Mouse (Mus musculus): ENCODE data around the gene Phf13.
A peak's percentile ranks its signal among the peaks of the same experiment; 100 is the strongest.

The Phf13 gene

GRCm38 (mm10) chr4:151988342-151989109 lies 7.5 kb downstream of the Phf13 start, which contains the start of gene Thap3:
Gene Thap3, minus strand, starts transcription at chr4:151988997.
- DNase-seq: peak; percentile 84

- no peak for DNase-seq
Measured at GRCm38 (mm10) chr4:151988014-151988341, 8.1 kb downstream of the Phf13 start.

- no peak for DNase-seq
Measured at GRCm38 (mm10) chr4:151986650-151987049, 9.4 kb downstream of the Phf13 start.

- no peak for DNase-seq
Measured at GRCm38 (mm10) chr4:151985886-151986285, 10.2 kb downstream of the Phf13 start.

- DNase-seq: no peak
Measured at GRCm38 (mm10) chr4:151983560-151983959, 12.5 kb downstream of the Phf13 start.

- DNase-seq: no peak
Measured at GRCm38 (mm10) chr4:151983043-151983442, 13.0 kb downstream of the Phf13 start.

- DNase-seq: peak; percentile 81
Measured at GRCm38 (mm10) chr4:151981363-151981762, 14.7 kb downstream of the Phf13 start.

- no peak for DNase-seq
Measured at GRCm38 (mm10) chr4:151980699-151981098, 15.4 kb downstream of the Phf13 start.

GRCm38 (mm10) chr4:151977748-151978147 lies 18.3 kb downstream of the Phf13 start:
- DNase-seq: peak; percentile 84

- peak; percentile 81 for DNase-seq
Measured at GRCm38 (mm10) chr4:151975441-151975840, 20.6 kb downstream of the Phf13 start.

- no peak for DNase-seq
Measured at GRCm38 (mm10) chr4:151972221-151972967, 23.7 kb downstream of the Phf13 start.

GRCm38 (mm10) chr4:151968204-151968921 lies 27.7 kb downstream of the Phf13 start:
- DNase-seq: no peak

- DNase-seq: peak; percentile 80
Measured at GRCm38 (mm10) chr4:151962817-151963216, 33.2 kb downstream of the Phf13 start.

GRCm38 (mm10) chr4:151960513-151960854 lies 35.6 kb downstream of the Phf13 start:
- peak; percentile 90 for DNase-seq

GRCm38 (mm10) chr4:151959849-151960512 lies 36.1 kb downstream of the Phf13 start:
- no peak for DNase-seq

- peak; percentile 85 for DNase-seq
Measured at GRCm38 (mm10) chr4:151957584-151958315, 38.3 kb downstream of the Phf13 start.

GRCm38 (mm10) chr4:151955791-151956190 lies 40.3 kb downstream of the Phf13 start:
- no peak for DNase-seq

- DNase-seq: peak; percentile 49
Measured at GRCm38 (mm10) chr4:151953209-151953608, 42.8 kb downstream of the Phf13 start.

- no peak for DNase-seq
Measured at GRCm38 (mm10) chr4:151948497-151949471, 47.3 kb downstream of the Phf13 start.

- DNase-seq: no peak
Measured at GRCm38 (mm10) chr4:151946211-151946610, 49.8 kb downstream of the Phf13 start.

Data from liver (tissue).